Mouse (Mus musculus) kidney, adult 11 months (tissue): Measurements from ENCODE around the gene Gm10840.
"Not testable (repeated sequence)": the region's sequence is repeated elsewhere in the genome, so short reads cannot be mapped to it uniquely, and the experiment has no call there.

Experiments
- DNase-seq: peaks from one replicate; pipeline ENCODE4 v3.0.0; 2022

Gene Gm10840

DNA sequence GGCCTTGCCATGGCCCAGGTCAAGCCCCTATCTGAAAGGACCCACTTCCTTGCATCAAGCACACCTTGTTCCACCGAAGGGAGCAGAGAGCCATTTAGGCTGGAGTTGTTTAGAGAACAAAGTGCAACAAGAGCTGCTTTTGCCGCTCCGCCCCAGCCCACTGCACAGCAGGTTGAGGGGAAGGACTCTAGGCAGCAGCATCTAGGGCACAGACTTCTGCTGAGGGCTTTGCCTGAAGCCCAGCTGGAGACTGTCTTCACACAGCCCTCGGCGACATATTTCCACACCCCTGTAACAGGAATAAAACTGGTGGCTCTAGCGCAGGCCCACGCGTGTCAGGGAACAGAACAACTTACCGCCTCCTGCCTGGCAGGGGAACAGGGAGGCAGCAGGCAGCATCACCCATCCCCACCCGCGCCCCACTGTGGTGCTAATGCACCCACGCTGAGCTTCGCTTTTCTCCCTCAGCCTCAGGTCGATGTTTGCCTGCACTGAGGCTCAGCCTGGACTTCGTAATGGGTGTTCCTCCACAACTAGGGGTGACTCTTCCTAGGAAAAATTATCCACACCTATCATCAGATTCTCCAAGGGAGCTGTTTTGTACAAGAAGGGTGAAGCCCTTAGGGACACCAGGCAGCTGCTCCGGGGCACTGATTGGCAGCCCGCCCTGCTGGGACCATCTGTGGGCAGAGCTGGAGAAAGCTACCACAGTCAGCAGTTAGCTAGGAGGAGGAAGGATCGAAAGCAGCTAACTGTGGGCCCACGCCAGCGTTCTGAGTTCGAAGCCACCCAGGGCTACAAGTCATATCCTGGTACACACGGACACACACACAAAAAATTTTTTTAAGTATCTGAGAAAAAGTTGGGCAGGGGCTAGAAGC, at the start of gene Gm10840, which contains the start of gene Limd2:
Gene Gm10840 (plus strand): TSS at position 10 of the 881 bp plus-strand sequence.
Gene Limd2 (minus strand): TSS at position 20 of the 881 bp plus-strand sequence.
- no peak for DNase-seq

DNA sequence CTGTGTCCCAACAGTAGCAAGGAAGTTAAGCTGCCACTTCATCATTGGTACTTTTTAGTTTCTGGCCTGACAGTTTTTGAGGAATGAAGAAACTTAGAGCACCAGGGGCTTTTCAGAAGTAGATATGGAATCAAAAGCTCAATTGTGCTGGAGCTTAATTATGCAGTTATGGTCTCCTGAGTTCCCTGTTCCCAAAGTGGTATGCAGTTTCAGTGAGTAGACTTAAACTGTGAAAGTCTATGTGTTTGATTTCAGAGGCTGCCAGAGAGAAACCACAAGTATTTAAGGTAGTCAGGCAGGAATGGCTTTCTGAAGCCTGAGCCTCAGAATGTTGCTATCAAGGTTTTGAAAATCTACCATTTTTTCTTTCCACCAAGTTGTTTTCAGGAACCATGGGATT, 49.0 kb upstream of the Gm10840 start:
- DNase-seq: no peak

DNA sequence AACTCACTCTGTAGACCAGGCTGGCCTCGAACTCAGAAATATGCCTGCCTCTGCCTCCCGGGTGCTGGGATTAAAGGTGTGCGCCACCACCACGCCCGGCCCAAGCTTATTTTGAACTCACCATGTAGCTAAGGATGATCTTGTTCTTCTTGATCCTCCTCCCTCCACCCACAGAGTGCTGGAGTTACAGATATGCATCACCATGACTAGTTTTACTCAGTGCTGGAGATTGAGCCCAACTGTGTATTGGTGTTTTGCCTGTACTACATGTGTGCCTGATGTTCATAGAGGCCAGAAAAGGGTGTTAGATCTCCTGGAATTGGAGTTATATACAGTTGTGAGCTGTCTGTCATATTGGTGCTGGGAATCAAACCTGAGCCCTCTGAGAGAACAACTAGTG, 38.4 kb upstream of the Gm10840 start:
- DNase-seq: no peak

DNA sequence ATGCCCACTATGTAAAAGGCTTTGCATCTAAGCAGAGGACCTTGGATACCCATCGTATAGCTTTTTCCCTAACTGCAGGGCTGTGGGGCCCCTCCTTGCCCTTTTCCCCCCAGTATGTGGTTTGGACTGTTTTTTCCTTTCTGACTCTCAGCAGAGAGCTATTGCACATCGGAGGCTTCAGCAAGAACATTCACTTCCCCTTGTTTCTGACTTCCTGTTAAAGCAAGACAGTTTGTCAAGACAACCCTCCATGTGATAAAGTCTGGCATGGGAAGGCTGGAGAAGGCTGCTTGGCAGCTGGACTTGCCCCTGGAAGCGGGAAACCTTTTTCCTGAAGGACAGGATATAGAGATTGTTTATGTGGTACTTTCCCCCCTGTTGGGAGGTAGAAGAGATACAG, 37.9 kb upstream of the Gm10840 start:
- DNase-seq: peak; percentile 28

DNA sequence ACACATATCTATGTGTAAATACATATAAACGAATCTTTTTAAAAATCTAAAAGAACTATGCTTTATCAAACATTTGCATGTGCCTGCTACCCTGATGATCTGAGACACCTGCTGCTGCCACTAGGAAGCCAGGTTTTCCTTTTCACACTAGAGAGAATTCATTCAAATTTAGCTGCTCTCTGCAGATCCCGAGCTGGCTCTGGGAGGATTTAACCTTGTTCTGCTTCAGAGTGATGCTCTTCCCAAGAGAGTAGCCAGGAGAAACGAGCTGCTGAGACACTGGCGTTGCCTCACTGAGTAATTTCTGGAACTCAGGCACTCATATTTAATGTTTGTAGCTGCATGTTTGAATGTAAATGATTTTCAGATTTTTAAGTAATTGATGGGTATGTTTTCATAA, 35.9 kb upstream of the Gm10840 start:
- DNase-seq: no peak

DNA sequence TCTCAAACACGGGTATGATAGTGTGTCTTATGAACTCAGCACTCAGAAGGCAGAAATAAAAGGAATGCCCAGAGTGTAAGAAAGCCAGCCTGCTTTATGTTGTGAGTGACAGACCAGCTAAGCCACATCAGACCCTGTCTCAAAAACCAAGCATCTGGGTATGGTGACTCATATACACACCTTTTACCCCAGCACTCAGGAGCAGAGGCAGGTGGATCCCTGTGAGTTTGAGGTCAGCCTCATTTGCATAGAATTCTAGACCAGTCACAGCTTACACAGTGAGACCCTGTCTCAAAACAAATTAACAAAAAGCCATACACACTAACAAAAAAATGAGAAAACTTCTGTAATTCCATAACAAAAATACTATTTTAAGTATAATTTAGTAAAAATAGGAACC, 34.8 kb upstream of the Gm10840 start:
- no peak for DNase-seq

DNA sequence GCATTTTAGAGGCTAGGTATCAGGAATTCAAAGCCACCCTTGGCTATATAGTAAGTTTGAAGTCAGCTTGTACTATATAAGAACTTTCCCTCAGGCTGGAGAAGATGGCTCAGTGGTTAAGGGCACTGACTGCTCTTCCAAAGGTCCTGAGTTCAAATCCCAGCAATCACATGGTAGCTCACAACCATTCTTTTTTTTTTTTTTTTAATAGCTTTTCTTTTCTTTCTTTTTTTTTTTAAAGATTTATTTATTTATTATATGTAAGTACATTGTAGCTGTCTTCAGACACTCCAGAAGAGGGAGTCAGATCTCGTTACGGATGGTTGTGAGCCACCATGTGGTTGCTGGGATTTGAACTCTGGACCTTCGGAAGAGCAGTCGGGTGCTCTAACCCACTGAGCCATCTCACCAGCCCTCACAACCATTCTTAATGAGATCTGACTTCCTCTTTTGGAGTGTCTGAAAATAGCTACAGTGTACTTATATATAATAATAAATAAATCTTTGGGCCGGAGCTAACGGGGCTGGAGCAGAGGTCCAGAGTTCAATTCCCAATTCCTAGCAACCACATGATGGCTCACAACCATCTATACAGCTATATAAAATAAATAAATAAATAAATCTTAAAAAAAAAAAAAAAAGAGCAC, 33.8 kb upstream of the Gm10840 start:
- DNase-seq: not testable (repeated sequence)

DNA sequence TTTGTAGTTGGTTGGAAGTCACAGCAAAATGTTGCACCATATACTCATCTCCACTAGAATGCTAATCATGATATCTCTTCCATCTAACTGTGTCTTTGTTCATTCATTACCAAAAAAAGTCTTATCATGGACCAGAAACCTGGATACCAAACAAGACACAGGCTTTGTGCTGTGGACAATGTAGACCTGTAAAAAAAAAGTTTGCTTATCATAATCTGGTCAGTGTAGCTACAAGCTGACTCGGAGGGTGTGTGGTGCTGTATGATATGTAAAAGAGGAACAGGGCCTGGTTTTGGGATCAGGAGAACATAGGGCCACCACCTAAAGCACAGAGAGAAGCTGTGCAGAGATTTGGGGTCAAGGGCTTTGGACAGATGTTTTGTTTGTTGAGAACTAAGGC, 31.2 kb upstream of the Gm10840 start:
- DNase-seq: no peak

DNA sequence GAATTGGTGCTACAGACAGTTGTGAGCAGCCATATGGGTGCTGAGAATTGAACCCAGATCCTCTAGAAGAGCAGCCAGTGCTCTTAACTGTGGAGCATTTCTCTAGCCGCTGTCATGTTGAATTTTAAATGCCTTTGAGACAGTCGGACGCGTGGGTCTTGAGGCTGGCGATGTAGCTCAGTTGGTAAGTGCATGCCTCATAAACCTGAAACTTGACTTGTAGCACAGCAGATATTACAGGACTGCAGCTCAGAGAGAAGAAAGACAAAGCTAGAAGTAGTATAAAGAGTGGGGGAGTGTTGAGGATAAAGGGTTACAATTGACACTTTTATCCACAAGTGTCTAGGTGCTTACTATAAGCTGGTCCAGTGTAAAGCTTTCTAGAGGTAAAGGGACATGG, 28.1 kb upstream of the Gm10840 start:
- DNase-seq: no peak

DNA sequence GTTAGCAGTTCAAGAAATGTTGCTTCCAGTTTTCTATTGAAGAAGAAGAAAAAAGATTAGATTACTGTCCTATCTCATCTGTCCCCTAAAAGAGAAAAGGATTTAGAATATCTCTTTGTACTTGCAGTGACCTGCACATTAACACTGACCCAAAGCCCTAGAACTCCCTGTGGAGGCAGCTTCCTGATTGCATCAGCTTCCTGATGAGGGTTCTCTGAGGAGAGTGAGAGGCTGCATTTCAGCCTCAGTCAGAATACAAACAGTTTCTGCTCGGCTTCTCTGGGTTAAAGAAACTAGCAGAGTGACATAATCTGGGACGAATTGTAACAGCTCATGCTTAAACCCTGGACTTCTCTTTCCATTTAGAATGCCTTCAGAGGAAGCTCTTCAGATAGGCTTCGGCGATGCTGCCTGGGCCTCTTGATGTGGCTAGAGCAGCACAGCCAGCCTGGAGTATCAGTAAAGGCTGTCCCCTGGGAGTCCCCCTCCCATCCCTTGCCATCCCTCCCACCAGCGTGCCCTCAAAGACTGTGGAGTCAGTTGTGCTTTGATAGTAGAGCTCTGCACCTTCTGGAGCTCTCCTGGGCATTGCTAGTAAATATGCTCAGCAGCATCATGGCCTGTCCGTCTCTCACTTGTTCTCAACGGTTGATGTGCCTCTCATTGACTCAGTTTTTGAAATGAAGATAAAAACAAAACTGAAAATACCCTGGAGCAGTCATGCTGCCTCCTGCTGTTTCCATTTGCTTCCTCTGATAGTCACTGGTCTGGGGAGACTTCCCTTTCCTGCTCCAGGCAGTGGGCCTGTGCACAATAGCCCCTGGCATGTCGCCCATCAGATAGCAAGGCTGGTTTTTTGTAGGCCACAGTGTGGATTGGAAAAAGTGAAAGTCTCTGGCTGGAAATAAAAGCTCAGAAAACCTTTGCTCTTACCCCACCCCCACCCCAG, 25.8 kb upstream of the Gm10840 start:
- DNase-seq: peak; percentile 78

DNA sequence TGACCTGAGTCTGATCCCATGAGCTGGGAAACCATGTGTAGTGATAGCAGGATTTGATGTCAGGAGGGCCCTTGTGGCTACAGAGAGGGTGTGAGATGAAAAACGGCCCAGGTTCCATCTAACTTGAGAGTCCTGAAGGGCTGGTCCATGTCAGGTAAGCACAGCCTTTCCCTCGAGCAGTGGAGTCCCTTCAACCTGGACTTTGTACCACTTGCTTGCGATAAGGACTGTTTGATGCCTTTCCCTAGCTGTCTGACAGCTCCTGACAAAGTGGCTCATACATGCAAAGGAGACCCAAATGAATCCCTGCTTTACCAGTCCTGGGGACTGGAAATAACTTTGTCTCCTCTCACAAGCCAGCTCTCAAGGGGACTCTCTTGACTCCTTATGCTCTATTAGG, 9.4 kb upstream of the Gm10840 start:
- no peak for DNase-seq

DNA sequence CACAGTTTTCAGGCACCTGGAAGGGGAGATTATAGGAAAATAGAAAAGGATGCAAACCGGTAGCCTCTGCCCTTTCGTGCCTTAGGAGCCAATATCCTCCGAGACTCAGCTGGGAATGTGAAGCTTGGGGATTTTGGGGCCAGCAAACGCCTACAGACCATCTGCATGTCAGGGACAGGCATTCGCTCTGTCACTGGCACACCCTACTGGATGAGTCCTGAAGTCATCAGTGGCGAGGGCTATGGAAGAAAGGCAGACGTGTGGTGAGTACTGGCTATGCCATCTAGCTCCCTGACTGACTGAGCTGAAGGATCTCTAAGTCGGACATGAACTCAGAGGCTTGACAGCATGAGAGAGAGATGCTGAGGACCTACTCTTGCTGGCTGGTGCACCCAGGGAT, 8.5 kb upstream of the Gm10840 start:
- DNase-seq: no peak

DNA sequence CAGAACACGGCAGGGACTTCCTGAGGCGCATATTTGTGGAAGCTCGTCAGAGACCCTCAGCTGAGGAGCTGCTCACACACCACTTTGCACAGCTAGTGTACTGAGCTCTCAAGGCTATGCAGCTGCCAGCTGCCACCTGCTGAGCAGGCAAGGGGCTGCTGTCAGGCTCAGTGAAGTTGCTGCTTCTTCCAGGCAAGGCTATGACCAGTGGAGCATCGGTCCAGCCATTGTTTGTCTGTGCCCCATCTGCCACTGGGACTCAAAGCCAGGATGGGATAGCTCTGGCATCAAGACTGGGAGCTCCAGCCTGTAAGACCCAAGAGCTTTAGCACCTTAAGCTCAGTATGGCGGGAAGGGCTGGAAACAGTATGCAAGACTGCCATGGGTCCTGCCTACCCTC, 6.6 kb upstream of the Gm10840 start:
- no peak for DNase-seq

DNA sequence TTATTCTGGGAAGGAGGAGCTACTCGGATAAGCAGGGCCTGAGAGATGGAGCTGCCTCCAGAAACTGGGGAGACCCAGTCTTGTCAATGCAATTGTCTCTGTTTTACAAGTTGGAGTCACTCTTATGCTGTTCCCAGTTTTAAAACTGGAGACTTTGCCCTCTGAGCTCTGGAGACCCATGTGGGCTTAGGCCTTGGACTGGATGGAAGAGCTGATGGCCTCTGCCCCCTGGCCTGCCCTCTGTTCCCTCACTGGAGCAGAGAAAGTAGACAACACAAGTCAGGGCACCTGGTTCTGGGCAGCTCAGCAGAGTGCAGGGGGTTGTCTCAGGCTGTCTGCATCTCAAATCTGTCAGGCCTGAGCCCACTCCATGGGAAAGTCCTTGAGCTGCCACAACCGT, 5.9 kb upstream of the Gm10840 start:
- peak; percentile 50 for DNase-seq

DNA sequence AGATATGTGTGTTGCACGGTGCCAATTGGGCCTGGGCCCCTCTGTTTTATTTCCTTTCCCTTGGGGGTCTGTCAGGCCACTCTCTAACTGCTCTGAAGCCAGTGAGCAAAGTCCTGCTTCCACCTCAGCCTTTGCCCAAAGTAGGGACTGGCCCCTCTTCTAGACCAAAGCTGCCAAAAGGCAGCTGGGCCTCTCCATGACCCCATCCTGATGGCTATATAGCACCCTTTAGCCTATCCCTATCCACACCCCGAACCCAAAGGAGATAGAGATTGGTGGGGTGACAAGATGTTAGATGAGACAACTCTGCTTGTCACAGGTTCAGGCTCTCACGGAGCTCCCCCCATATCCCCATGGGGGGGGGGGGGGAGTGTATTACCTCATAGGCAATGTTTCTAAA, 4.9 kb upstream of the Gm10840 start:
- DNase-seq: no peak

DNA sequence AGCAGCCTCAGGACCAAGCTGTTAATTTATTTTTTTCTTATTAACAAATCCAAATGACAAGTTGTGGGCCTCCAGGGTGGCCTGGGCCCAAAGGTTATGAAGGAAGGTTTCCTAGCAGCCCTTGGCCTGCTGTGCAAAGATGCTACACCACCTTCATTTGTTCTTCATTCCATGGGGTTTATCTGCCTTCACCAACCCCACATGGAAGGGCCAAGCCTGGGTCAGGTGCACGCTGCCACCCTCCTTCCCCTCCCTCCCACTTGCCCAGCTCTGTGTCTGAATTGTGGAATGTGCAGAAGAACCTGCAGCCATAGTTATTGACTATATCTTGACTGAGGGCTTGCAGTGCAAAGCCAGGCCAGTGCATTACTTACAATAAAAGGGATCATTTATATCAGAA, 4.4 kb upstream of the Gm10840 start:
- no peak for DNase-seq

DNA sequence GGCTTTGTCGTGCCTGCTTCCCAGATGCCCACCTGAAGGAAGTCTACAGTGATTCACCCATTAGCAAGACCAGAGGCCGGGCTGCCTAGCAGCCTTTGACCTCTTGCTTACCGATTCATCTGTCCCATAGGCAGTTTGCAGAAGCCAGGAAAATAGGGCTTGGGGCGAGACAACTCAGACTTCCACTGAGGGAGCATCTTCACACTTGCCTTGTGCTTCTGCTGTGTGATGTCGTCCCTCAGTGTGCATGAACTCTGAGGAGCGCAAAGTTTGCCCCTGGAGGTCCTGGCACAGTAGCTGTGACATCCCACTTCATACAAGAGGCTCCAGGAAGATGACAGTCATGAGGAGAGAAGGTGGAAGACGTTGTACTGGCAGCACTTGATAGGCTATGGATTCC, 3.5 kb upstream of the Gm10840 start:
- no peak for DNase-seq

DNA sequence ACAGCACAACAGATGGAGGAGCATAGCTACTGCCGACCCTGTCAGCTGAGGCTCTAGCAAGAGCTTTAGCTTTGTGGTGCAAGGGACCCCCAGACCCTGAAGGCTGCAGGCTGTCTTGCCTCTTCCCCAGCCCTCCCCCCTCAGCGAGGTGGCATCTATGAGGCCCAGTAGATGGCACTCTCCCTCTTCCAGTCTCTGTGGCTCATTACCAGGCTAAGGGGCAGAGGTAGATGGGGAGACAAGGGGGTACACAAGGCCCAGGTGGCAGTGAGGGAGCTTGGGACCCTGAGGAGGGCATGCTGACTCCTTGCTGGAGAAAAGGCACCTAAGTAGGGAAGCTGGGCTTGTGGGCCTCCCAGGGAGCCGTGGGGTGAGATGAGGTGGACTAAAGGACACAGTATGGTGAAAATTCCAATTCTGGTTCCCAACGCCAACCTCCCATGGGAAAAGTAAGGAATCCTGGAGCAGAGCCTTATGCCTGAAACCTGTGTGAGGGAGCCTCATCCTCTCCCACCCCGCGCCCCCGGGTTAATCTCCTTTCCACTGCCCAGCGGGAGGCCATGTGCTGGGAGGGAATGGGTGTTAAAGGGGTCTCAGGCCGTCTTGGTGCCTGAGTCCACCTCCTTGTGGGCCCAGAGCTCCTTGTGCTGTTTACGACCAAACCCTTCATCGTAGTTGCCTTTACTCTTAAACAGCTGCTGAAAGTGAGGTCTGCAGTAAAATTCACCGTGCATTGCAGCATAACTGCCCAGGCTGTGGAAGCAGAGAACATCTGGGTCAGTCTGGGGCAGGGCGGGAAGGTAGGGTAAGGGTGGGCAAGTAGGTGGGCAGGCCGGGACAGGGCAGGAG, 2.3 kb upstream of the Gm10840 start:
- no peak for DNase-seq

DNA sequence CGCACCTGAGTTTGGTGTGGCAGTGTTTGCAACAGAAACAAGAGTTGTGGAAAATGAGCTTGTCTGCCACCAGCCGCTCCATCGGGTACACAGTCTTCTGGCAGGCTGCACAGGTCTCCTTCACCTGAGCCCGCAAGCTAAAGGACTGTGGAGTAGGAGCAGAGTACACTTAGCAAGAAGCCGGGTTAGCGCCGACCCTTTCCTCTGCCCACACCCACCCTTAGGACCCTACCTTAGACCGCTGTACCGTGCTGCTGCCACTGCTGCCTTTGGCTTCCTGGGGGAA, 1.8 kb upstream of the Gm10840 start:
- DNase-seq: no peak

DNA sequence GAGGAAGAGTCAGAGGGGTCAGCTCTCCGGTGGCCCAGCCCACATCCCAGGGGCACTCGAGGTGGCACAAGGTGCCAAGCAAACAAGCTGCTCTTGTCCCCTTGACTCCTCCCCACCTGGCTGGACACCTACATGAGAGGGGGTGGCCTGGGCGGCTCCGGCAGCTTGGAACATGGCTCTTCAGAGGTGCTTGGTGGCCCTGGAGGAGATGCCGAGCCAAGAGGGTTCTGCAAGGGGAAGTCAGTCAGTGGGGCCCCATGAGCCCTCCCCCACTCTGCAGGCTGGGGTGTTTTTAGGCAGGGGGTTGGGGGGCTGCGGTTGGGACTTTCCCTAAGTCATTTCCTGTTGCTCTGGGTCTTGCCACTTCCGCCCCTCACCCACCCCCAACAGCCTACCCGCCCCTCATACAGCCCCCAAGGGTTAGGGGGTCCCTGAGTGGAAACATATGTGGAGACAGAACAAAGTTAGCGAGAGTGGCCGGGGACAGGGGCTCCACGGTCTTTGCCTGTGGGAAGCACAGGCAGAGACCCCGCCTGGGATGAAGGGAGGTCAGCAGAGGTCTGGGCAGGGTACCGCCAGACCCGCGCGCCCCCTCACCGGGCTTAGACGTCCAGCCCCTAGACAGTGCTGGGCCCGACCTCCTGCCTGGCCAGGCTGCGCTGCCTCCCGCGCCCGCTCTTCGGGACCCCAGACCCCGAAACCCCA, 1.3 kb upstream of the Gm10840 start:
- DNase-seq: peak; percentile 51

DNA sequence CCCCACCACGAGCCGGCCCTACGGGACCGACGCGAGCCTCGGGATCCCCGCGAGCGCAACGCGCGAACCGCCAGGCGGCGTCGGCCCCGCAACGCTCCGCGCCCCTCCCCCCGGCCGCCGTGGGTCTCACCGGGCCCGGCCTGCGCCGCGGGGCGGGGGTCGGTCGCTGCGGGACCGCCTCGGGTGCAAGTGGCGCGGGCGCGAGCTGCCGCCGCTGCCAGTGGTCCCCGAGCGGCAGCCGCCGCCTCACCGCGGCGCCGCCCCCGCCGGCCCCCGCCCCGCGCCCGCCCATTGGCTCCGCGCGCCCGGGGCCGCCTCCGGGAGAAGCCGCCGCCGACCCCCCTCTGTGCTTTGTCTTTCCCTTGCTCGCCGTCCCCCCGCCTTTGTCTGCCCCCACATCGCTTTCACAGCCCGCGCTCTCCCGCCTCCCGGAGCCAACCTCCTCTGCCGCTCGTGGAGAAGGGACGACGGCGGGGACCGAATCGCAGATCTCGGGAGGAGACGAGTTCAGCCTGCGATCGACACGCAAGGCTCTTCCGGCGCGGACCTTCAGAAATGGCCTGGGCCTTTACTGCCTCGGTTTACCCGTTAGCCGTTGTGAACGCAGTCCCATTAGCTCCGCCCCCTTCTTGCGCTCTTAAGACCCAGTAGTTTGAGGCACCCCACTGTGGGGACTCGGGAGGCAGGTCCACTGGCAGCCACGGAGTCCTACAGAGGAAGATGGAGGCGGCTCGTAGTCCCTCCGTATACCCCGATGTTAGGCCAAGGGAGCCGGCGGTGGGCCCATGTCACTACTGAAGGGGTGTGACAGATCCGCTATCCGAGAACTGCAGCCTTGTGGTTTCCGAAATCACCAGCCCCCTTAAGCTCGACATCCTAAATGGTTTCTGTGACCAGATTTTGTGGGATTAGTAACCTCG, 469 bp upstream of the Gm10840 start:
- DNase-seq: peak; percentile 49
